Mouse (Mus musculus) kidney, embryonic 15.5 days (tissue): ENCODE measurements around the gene Oxct2b. TPM values are rescaled to one million over a fixed set of nuclear protein-coding genes. Genes with fewer than 3 reads are reported as not detected.
A peak's percentile ranks its signal among the peaks of the same experiment; 100 is the strongest.

Experiments used
- ATAC-seq: fragments of 200-750 bp; cut with Nextera tagmentation; replicated peaks from 2 replicates; pipeline ENCODE4 v1.8.0; 2017; ENCODE audit warnings: moderate TSS enrichment; ENCODE audit not compliant: low FRiP score
- H3K27ac ChIP-seq: fragments of 300-500 bp; sonication (generic); 2 replicates; pipeline ENCODE4 v1.5.1; 2015; ENCODE audit warnings: mild to moderate bottlenecking, inconsistent platforms
- H3K27me3 ChIP-seq: fragments of 300-500 bp; sonication (generic); 2 replicates; pipeline ENCODE4 v1.6.1; 2015; ENCODE audit warnings: inconsistent platforms
- H3K36me3 ChIP-seq: fragments of 300-500 bp; sonication (generic); 2 replicates; pipeline ENCODE4 v1.6.1; 2015; ENCODE audit warnings: inconsistent platforms
- H3K4me1 ChIP-seq: fragments of 300-500 bp; sonication (generic); 2 replicates; pipeline ENCODE4 v1.6.1; 2015; ENCODE audit warnings: inconsistent platforms
- H3K4me2 ChIP-seq: fragments of 300-500 bp; sonication (generic); 2 replicates; pipeline ENCODE4 v1.6.1; 2015; ENCODE audit warnings: moderate library complexity, mild to moderate bottlenecking, inconsistent platforms
- H3K4me3 ChIP-seq: fragments of 300-500 bp; sonication (generic); replicated peaks from 2 replicates; pipeline ENCODE4 v1.5.1; 2015; ENCODE audit warnings: mild to moderate bottlenecking, inconsistent platforms
- H3K9ac ChIP-seq: fragments of 300-500 bp; sonication (generic); 2 replicates; pipeline ENCODE4 v1.6.1; 2015; ENCODE audit warnings: mild to moderate bottlenecking, inconsistent platforms
- H3K9me3 ChIP-seq: fragments of 300-500 bp; sonication (generic); replicated peaks from 2 replicates; pipeline ENCODE4 v1.6.1; 2016; ENCODE audit warnings: inconsistent platforms
- WGBS: fragments of 180-500 bp; shearing (Covaris S2); methylation state at CpG from one replicate; pipeline ENCODE4 v1.1.7; 2015; ENCODE audit warnings: mixed read lengths; 5-methylcytosine and 5-hydroxymethylcytosine counted together
- polyA plus RNA-seq: library from polyadenylated mRNA; unstranded; fragments of >200 nt; fragmentation: Nextera tagmentation; extraction: Ambion mirVana; gene quantifications from 2 replicates; pipeline ENCODE4 v1.2.1, GENCODE M21; 2015

Gene Oxct2b
- not detected in 2 replicates for polyA plus RNA-seq

- Histone ChIP-seq H3K27ac (no peak within 1 kb of the TSS), H3K9me3 (no peaks in the 10 kb centered on the region), H3K27me3 (peaks cover 22% of the 10 kb centered on the region), H3K36me3 (no peaks in the 10 kb centered on the region), H3K4me3 (peak within 1 kb of the TSS; percentile 38), H3K4me1 (peaks cover 9% of the 10 kb centered on the region; the same call in 1 of the 2 replicates), H3K9ac (no peak within 1 kb of the TSS), H3K4me2 (peak within 1 kb of the TSS; percentile 76)
- ATAC-seq = peak; percentile 50
- WGBS = 11% methylated on average over 22 of the region's 22 CpGs
Observed at GRCm38 (mm10) chr4:123116011-123116410, at the start of gene Oxct2b. Gene Oxct2b, plus strand, starts transcription at chr4:123116266.

GRCm38 (mm10) chr4:123068646-123069045 lies 47.4 kb upstream of the Oxct2b start:
- no peaks in the 10 kb centered on the region for H3K36me3 ChIP-seq
- no peak overlapping the region for H3K27ac ChIP-seq
- no peak overlapping the region for H3K4me2 ChIP-seq
- WGBS = 80% methylated on average over 6 of the region's 6 CpGs
- H3K4me1 ChIP-seq = peaks cover 7% of the 10 kb centered on the region
- H3K9me3 ChIP-seq = no peaks in the 10 kb centered on the region
- ATAC-seq = no peak
- no peak overlapping the region for H3K9ac ChIP-seq
- H3K4me3 ChIP-seq = no peak overlapping the region
- no peaks in the 10 kb centered on the region for H3K27me3 ChIP-seq

GRCm38 (mm10) chr4:123071266-123071966 lies 44.6 kb upstream of the Oxct2b start:
- WGBS = 5% methylated on average over 13 of the region's 13 CpGs
- Histone ChIP-seq H3K36me3 (no peaks in the 10 kb centered on the region), H3K4me1 (peaks cover 7% of the 10 kb centered on the region), H3K9me3 (no peaks in the 10 kb centered on the region), H3K27me3 (no peaks in the 10 kb centered on the region), H3K4me2 (peak overlapping the region; percentile 48), H3K4me3 (peak overlapping the region; percentile 19; the same call in 1 of the 2 replicates), H3K9ac (no peak overlapping the region), H3K27ac (peak overlapping the region; percentile 68)
- peak; percentile 41; the same call in 1 of the 2 replicates for ATAC-seq

- Histone ChIP-seq H3K9ac (no peak overlapping the region), H3K4me1 (peaks cover 8% of the 10 kb centered on the region), H3K27ac (peak overlapping the region; percentile 78), H3K27me3 (no peaks in the 10 kb centered on the region), H3K4me3 (no peak overlapping the region), H3K36me3 (no peaks in the 10 kb centered on the region), H3K9me3 (no peaks in the 10 kb centered on the region), H3K4me2 (no peak overlapping the region)
- peak; percentile 78 for ATAC-seq
- 32% methylated on average over 8 of the region's 8 CpGs for WGBS
Observed at GRCm38 (mm10) chr4:123076928-123077327, 39.1 kb upstream of the Oxct2b start.

GRCm38 (mm10) chr4:123078231-123078630 lies 37.8 kb upstream of the Oxct2b start:
- 74% methylated on average over 4 of the region's 4 CpGs for WGBS
- Histone ChIP-seq H3K4me1 (peaks cover 8% of the 10 kb centered on the region), H3K4me2 (no peak overlapping the region), H3K9me3 (no peaks in the 10 kb centered on the region), H3K9ac (no peak overlapping the region), H3K27me3 (no peaks in the 10 kb centered on the region), H3K36me3 (no peaks in the 10 kb centered on the region), H3K27ac (no peak overlapping the region), H3K4me3 (no peak overlapping the region)
- ATAC-seq = no peak

- no peak for ATAC-seq
- Histone ChIP-seq H3K36me3 (no peaks in the 10 kb centered on the region), H3K9ac (no peak overlapping the region), H3K9me3 (no peaks in the 10 kb centered on the region), H3K4me2 (no peak overlapping the region), H3K4me1 (peaks cover 8% of the 10 kb centered on the region), H3K4me3 (no peak overlapping the region), H3K27ac (no peak overlapping the region), H3K27me3 (no peaks in the 10 kb centered on the region)
- WGBS = 45% methylated on average over 13 of the region's 13 CpGs
Observed at GRCm38 (mm10) chr4:123080791-123081190, 35.3 kb upstream of the Oxct2b start.

- WGBS = 74% methylated on average over 20 of the region's 20 CpGs
- Histone ChIP-seq H3K36me3 (no peaks in the 10 kb centered on the region), H3K4me1 (no peaks in the 10 kb centered on the region), H3K4me2 (no peak overlapping the region), H3K27me3 (no peaks in the 10 kb centered on the region), H3K27ac (no peak overlapping the region), H3K9ac (no peak overlapping the region), H3K9me3 (no peaks in the 10 kb centered on the region), H3K4me3 (no peak overlapping the region)
- ATAC-seq = peak; percentile 64; the same call in 1 of the 2 replicates
Observed at GRCm38 (mm10) chr4:123082283-123083163, 33.5 kb upstream of the Oxct2b start.

GRCm38 (mm10) chr4:123083323-123083902 lies 32.7 kb upstream of the Oxct2b start:
- no peaks in the 10 kb centered on the region for H3K9me3 ChIP-seq
- no peak overlapping the region for H3K27ac ChIP-seq
- H3K4me2 ChIP-seq = no peak overlapping the region
- no peaks in the 10 kb centered on the region for H3K27me3 ChIP-seq
- WGBS = 58% methylated on average over 13 of the region's 13 CpGs
- H3K36me3 ChIP-seq = no peaks in the 10 kb centered on the region
- H3K9ac ChIP-seq = no peak overlapping the region
- no peak for ATAC-seq
- H3K4me3 ChIP-seq = no peak overlapping the region
- H3K4me1 ChIP-seq = no peaks in the 10 kb centered on the region

GRCm38 (mm10) chr4:123085290-123085689 lies 30.8 kb upstream of the Oxct2b start:
- Histone ChIP-seq H3K9me3 (no peaks in the 10 kb centered on the region), H3K4me1 (no peaks in the 10 kb centered on the region), H3K9ac (no peak overlapping the region), H3K27me3 (no peaks in the 10 kb centered on the region), H3K4me3 (no peak overlapping the region), H3K4me2 (no peak overlapping the region), H3K27ac (no peak overlapping the region), H3K36me3 (no peaks in the 10 kb centered on the region)
- 68% methylated on average over 2 of the region's 2 CpGs for WGBS
- ATAC-seq = no peak

GRCm38 (mm10) chr4:123086381-123086780 lies 29.7 kb upstream of the Oxct2b start:
- H3K9ac ChIP-seq = no peak overlapping the region
- no peaks in the 10 kb centered on the region for H3K4me1 ChIP-seq
- no peaks in the 10 kb centered on the region for H3K27me3 ChIP-seq
- no peaks in the 10 kb centered on the region for H3K36me3 ChIP-seq
- 79% methylated on average over 4 of the region's 4 CpGs for WGBS
- no peak overlapping the region for H3K4me3 ChIP-seq
- no peak for ATAC-seq
- no peaks in the 10 kb centered on the region for H3K9me3 ChIP-seq
- H3K4me2 ChIP-seq = no peak overlapping the region
- no peak overlapping the region for H3K27ac ChIP-seq

GRCm38 (mm10) chr4:123092621-123093020 lies 23.4 kb upstream of the Oxct2b start:
- Histone ChIP-seq H3K4me2 (no peak overlapping the region), H3K4me1 (peaks cover 3% of the 10 kb centered on the region; the same call in 1 of the 2 replicates), H3K36me3 (no peaks in the 10 kb centered on the region), H3K9ac (no peak overlapping the region), H3K9me3 (no peaks in the 10 kb centered on the region), H3K4me3 (no peak overlapping the region), H3K27ac (no peak overlapping the region), H3K27me3 (no peaks in the 10 kb centered on the region)
- WGBS = 68% methylated on average over 5 of the region's 5 CpGs
- ATAC-seq = no peak
